Mouse (Mus musculus) testis, adult 2 months (tissue): ENCODE data around the gene Stx7.

Experiments used
- CTCF ChIP-seq: fragments of 200-500 bp; IDR thresholded peaks from 2 replicates; pipeline ENCODE4 v1.5.1; 2012; ENCODE audit warnings: low read depth, mild to moderate bottlenecking, inconsistent platforms, low read length, moderate library complexity; ENCODE audit not compliant: control insufficient read depth, insufficient read depth, insufficient replicate concordance
- POLR2A ChIP-seq: fragments of 200-500 bp; IDR thresholded peaks from 2 replicates; pipeline ENCODE4 v1.6.1; 2012; ENCODE audit warnings: low read depth, mild to moderate bottlenecking, inconsistent platforms, low read length, moderate library complexity; ENCODE audit not compliant: control insufficient read depth

- no peak for TF ChIP-seq CTCF
- TF ChIP-seq POLR2A: no peak
Measured at GRCm38 (mm10) chr10:24232281-24232680, 83.2 kb downstream of the Stx7 start.
